Mouse (Mus musculus) limb, embryonic 15.5 days (tissue): ENCODE measurements at regions not wholly inside any gene's neighbourhood (a gene's known extent, or its start where the extent isn't known, plus 50 kb on each side); places are given as distances from the start of the nearest gene placed in this dataset.

Experiments
- ATAC-seq: fragments of 200-750 bp; cut with Nextera tagmentation; 2 replicates; pipeline ENCODE4 v1.8.0; 2017; ENCODE audit warnings: low read depth, moderate TSS enrichment; ENCODE audit not compliant: insufficient number of reproducible peaks, low FRiP score, low TSS enrichment
- H3K27ac ChIP-seq: fragments of 300-500 bp; sonication (generic); 2 replicates; pipeline ENCODE4 v1.5.1; 2015; ENCODE audit warnings: moderate library complexity, mild to moderate bottlenecking, inconsistent platforms
- H3K27me3 ChIP-seq: fragments of 300-500 bp; sonication (generic); 2 replicates; pipeline ENCODE4 v1.6.1; 2015; ENCODE audit warnings: inconsistent platforms
- H3K36me3 ChIP-seq: fragments of 300-500 bp; sonication (generic); 2 replicates; pipeline ENCODE4 v1.6.1; 2015; ENCODE audit warnings: inconsistent platforms
- H3K4me1 ChIP-seq: fragments of 300-500 bp; sonication (generic); 2 replicates; pipeline ENCODE4 v1.6.1; 2015; ENCODE audit warnings: inconsistent platforms
- H3K4me2 ChIP-seq: fragments of 300-500 bp; sonication (generic); 2 replicates; pipeline ENCODE4 v1.6.1; 2015; ENCODE audit warnings: mild to moderate bottlenecking, inconsistent platforms
- H3K4me3 ChIP-seq: fragments of 300-500 bp; sonication (generic); 2 replicates; pipeline ENCODE4 v1.5.1; 2015; ENCODE audit warnings: mild to moderate bottlenecking, inconsistent platforms
- H3K9ac ChIP-seq: fragments of 300-500 bp; sonication (generic); 2 replicates; pipeline ENCODE4 v1.6.1; 2015; ENCODE audit warnings: inconsistent platforms
- H3K9me3 ChIP-seq: fragments of 300-500 bp; sonication (generic); 2 replicates; pipeline ENCODE4 v1.6.1; 2016; ENCODE audit warnings: inconsistent platforms
- WGBS: fragments of 180-500 bp; shearing (Covaris S2); methylation state at CpG from one replicate; pipeline ENCODE4 v1.1.7; 2015; 5-methylcytosine and 5-hydroxymethylcytosine counted together

DNA sequence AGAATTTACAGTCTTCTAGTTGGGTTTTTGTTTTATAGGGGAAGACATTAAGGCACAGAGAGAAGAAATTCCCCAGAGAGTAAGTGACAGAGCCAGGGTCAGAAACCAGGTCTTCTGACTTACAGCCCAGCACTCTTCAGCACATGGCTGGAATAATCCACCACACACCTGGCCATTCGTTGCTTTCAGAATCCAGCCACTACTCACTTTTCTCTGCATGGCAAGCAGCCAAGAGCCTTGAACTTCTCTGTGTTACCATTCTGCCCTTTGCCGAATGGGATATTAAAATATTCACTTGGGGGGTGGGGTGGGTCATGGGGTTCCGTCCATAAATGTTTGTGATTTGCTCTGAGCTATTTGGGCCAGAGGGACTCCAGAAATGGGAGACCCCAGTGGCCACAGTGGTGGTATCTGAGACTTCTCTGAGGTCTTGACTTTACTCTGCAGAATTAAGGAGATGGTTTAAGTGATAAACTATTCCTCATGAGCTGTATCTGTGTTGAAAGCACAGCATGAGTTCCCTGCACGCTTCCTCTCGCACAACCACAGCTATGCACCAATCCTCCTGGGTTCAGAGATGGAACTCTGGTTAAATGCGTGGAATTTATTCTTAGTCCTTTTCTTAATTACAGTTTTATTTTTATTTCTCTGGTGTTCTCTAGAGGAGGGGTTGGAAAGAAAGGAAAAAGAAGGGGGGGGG, 488.9 kb upstream of the Tnc start:
- H3K27ac ChIP-seq = no peak overlapping the region
- 36% methylated on average over 6 of the region's 6 CpGs for WGBS
- no peak overlapping the region for H3K9ac ChIP-seq
- H3K4me3 ChIP-seq = no peak overlapping the region
- H3K4me2 ChIP-seq = no peak overlapping the region
- H3K9me3 ChIP-seq = no peaks in the 10 kb centered on the region
- H3K4me1 ChIP-seq = no peaks in the 10 kb centered on the region
- no peak for ATAC-seq
- H3K36me3 ChIP-seq = no peaks in the 10 kb centered on the region
- H3K27me3 ChIP-seq = no peaks in the 10 kb centered on the region

DNA sequence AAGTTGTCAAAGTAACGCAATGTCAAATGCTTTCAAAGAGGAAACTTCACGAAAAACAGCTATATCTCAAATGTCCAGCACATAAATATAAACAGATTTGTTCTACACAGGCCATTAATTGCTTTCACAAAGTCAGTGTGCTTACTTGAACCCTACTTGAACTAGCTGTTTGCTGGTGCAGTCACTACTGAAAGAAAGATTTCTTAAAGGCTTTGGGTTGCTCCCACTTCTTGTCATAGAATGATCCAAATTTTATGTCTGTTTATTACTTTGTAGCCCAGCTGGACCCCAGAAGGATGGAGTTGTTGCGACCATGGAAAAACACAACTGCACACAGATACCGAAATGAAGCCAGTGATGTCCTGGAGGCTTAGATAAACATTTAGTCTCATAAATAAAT, 491.2 kb upstream of the Tnc start:
- no peak for ATAC-seq
- H3K4me3 ChIP-seq = no peak overlapping the region
- no peak overlapping the region for H3K4me2 ChIP-seq
- H3K36me3 ChIP-seq = no peaks in the 10 kb centered on the region
- WGBS = 80% methylated on average over 4 of the region's 4 CpGs
- H3K27me3 ChIP-seq = no peaks in the 10 kb centered on the region
- no peak overlapping the region for H3K9ac ChIP-seq
- no peaks in the 10 kb centered on the region for H3K9me3 ChIP-seq
- H3K27ac ChIP-seq = no peak overlapping the region
- no peaks in the 10 kb centered on the region for H3K4me1 ChIP-seq

DNA sequence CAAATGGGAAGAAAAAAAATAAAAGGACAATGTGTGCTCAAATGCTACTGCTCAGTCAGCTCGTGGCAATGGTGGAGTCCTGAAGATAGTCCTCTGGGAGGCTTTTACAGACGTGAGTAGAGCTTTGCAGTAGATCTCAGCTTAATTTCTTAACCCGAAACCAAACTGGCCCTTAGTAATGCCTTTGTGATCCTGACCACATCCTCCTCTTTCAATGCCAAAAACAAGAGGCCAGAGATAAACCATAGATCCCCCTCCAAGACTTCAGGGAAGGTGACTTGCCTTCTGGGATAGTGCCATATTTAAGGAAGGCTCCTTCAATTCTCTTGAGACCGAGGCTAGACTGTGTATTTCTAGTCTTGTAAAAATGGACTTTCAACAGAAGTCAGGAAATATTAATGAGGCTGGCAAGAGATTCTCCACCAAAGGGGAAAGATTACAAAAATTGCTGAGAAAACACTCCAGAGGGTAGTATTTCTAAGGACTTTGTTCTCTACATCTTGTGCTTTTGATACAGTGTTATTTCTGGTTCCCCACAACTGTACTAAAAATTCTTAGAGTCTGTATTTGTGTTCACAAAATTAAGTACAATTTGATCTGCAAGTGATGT, 497.9 kb upstream of the Tnc start:
- H3K9ac ChIP-seq = no peak overlapping the region
- no peak overlapping the region for H3K4me2 ChIP-seq
- ATAC-seq = no peak
- no peaks in the 10 kb centered on the region for H3K36me3 ChIP-seq
- no peak overlapping the region for H3K27ac ChIP-seq
- no peaks in the 10 kb centered on the region for H3K27me3 ChIP-seq
- no peaks in the 10 kb centered on the region for H3K4me1 ChIP-seq
- H3K4me3 ChIP-seq = no peak overlapping the region
- no peaks in the 10 kb centered on the region for H3K9me3 ChIP-seq
- 73% methylated on average over 4 of the region's 4 CpGs for WGBS

DNA sequence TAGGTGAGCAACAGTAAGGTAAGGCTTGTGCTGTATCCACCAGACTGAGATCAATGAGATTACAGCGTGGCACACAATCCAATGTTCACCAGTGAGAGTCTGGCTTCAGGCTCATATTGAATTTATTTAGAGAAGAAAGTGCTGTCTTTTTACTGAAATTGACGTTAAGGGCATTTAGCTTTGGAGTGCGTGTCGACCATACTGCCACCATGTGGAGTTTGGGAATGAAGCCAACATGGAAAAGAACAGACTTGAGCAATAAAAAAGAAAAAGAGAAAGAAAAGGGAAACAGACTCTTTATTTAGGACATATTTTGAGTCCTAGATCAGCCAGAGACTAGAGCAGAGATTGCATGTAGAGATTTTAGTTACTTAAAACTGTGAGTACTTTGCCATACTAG, 499.6 kb upstream of the Tnc start:
- 35% methylated on average over 4 of the region's 4 CpGs for WGBS
- H3K36me3 ChIP-seq = no peaks in the 10 kb centered on the region
- no peaks in the 10 kb centered on the region for H3K27me3 ChIP-seq
- no peak overlapping the region for H3K27ac ChIP-seq
- no peaks in the 10 kb centered on the region for H3K4me1 ChIP-seq
- H3K9me3 ChIP-seq = no peaks in the 10 kb centered on the region
- ATAC-seq = no peak
- no peak overlapping the region for H3K4me2 ChIP-seq
- H3K9ac ChIP-seq = no peak overlapping the region
- no peak overlapping the region for H3K4me3 ChIP-seq

DNA sequence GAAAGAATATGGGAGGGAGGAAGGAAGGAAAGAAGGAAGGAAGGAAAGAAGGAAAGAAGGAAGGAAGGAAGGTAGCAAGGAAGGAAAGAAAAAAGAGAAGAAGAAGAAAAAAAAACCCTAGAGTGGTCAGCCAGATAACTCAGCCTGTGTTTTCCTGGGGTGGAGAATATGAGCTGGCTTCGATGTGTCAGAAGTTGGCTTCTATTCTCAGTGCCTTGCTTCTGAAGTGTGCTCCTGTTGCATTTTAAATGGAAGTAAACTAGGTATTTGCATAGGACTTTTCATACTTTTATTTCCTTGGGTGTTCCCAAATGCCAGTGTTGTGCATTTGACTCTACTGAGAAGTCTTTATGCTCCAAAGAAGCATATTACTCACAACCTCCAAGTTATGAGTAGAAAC, 515.7 kb upstream of the Tnc start:
- Histone ChIP-seq H3K9ac (no peak overlapping the region), H3K36me3 (no peaks in the 10 kb centered on the region), H3K27me3 (no peaks in the 10 kb centered on the region), H3K4me2 (no peak overlapping the region), H3K4me1 (no peaks in the 10 kb centered on the region), H3K9me3 (no peaks in the 10 kb centered on the region), H3K27ac (no peak overlapping the region), H3K4me3 (no peak overlapping the region)
- no peak for ATAC-seq
- 84% methylated on average over 1 of the region's 1 CpGs for WGBS

DNA sequence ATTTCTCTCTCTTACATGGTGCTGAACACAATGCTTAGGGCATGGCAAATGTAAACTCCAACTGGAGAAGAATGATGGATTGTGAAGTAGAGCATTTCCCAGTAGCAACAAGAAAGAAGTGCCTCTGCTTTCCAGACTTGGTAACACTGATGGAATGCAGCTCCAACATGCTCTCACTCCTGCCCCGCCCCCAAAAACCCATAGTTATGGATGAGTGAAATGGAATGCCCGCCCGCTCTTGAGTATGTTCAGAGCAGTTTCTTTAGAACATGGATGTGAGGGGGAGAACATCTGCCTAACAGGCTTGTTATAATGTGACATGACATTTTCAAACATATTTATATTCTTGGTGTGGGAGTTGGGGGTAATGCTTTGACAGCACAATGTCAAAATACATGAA, 517.2 kb upstream of the Tnc start:
- no peak overlapping the region for H3K9ac ChIP-seq
- no peak overlapping the region for H3K27ac ChIP-seq
- no peak for ATAC-seq
- no peaks in the 10 kb centered on the region for H3K4me1 ChIP-seq
- no peaks in the 10 kb centered on the region for H3K36me3 ChIP-seq
- no peak overlapping the region for H3K4me2 ChIP-seq
- H3K9me3 ChIP-seq = no peaks in the 10 kb centered on the region
- H3K4me3 ChIP-seq = no peak overlapping the region
- H3K27me3 ChIP-seq = no peaks in the 10 kb centered on the region
- 78% methylated on average over 3 of the region's 3 CpGs for WGBS

DNA sequence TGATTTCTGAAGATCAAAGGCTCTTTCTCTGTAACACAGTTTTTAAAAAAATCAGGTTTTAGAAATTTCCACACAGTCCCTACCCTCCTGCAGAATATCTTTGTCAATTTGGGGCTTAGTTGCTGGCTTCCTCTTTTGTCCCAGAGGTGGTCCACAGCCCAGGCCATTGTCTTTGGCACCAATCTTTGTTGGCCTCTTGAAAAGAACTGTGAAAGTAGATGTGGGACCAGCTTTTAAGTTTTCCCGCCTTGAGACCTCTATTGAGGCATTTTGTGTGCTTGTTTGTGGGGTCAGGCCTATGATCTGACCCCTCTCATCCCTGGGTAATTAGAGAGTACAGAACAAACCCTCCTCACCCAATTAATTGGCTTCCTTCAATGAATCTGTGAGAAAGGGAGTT, 523.9 kb upstream of the Tnc start:
- no peak overlapping the region for H3K4me2 ChIP-seq
- H3K4me1 ChIP-seq = no peaks in the 10 kb centered on the region
- H3K36me3 ChIP-seq = no peaks in the 10 kb centered on the region
- no peak overlapping the region for H3K27ac ChIP-seq
- 64% methylated on average over 1 of the region's 1 CpGs for WGBS
- H3K4me3 ChIP-seq = no peak overlapping the region
- H3K9ac ChIP-seq = no peak overlapping the region
- H3K27me3 ChIP-seq = no peaks in the 10 kb centered on the region
- no peak for ATAC-seq
- no peaks in the 10 kb centered on the region for H3K9me3 ChIP-seq

DNA sequence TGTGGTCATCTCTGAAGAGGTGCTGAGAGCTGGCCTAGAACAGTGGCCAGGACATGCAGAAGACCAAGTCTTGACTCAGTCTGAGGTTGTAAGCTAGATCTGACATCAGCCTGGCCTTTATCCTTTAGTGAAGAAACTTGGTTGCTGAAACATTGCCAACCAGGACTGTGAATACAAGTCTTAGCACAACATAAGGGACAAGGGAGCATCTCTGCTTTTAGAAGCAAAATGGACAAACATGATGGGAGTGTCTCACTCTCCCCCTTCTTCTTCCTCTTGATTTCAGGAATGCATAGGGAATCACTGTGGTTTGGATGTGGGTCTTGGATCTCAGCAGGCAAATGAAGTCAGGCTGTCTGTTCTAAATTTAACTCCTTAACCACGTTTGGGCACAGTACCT, 529.1 kb upstream of the Tnc start:
- no peaks in the 10 kb centered on the region for H3K27me3 ChIP-seq
- no peak for ATAC-seq
- H3K4me3 ChIP-seq = no peak overlapping the region
- no peaks in the 10 kb centered on the region for H3K9me3 ChIP-seq
- H3K9ac ChIP-seq = no peak overlapping the region
- 36% methylated on average over 1 of the region's 1 CpGs for WGBS
- H3K4me2 ChIP-seq = no peak overlapping the region
- H3K4me1 ChIP-seq = no peaks in the 10 kb centered on the region
- H3K27ac ChIP-seq = no peak overlapping the region
- H3K36me3 ChIP-seq = no peaks in the 10 kb centered on the region

DNA sequence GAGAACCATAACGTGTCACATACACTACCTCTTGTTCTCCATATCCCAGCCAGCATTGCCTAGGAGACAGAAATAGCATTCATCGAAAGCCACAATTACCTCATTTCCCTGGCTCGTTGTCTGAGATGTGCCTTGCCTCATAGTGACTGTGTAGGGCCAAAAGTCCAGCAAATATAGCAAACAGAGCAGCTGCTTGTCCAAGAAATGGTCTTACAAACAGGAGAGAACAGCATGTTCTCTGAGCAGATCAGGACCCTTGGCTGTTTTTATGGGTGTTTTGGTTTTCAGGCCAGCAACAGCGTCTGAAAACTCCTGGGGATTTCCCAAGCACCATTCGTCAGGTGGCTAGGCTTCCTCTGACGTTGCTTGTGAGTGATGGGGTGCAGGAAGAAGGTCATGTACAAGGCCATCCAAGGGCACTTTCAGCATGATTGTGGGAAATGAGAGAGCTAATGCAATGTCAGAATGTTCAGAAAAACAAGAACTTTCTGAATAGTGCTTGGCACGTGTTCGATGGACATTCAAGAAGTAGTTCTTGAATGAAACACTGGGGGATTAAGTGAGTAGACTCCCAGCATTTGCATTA, 528.9 kb upstream of the Pappa start:
- H3K4me3 ChIP-seq = no peak overlapping the region
- no peaks in the 10 kb centered on the region for H3K27me3 ChIP-seq
- no peak overlapping the region for H3K4me2 ChIP-seq
- H3K9ac ChIP-seq = no peak overlapping the region
- ATAC-seq = no peak
- H3K27ac ChIP-seq = no peak overlapping the region
- H3K9me3 ChIP-seq = no peaks in the 10 kb centered on the region
- 55% methylated on average over 8 of the region's 8 CpGs for WGBS
- no peaks in the 10 kb centered on the region for H3K4me1 ChIP-seq
- H3K36me3 ChIP-seq = no peaks in the 10 kb centered on the region

DNA sequence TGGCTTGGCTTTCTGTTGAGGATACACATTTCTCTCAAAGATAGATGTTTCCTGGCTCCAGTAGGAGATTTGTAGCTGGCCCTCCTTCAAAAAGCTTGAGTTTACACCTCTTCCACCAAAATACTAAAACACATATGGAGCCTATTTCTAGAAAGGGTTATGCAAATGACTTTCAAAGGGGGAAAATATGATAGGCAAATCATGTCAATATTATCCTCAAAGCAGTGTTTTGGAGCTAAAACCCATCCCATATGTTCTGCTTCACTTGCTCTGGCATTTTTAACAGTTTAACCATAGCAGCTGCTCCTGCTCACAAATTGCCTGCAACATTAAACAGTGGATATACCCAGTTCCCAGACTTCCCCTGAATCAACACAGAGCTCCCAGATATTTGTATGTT, 525.5 kb upstream of the Pappa start:
- Histone ChIP-seq H3K4me3 (no peak overlapping the region), H3K27me3 (no peaks in the 10 kb centered on the region), H3K4me1 (no peaks in the 10 kb centered on the region), H3K4me2 (no peak overlapping the region), H3K9ac (no peak overlapping the region), H3K9me3 (no peaks in the 10 kb centered on the region), H3K36me3 (no peaks in the 10 kb centered on the region), H3K27ac (no peak overlapping the region)
- ATAC-seq = no peak

DNA sequence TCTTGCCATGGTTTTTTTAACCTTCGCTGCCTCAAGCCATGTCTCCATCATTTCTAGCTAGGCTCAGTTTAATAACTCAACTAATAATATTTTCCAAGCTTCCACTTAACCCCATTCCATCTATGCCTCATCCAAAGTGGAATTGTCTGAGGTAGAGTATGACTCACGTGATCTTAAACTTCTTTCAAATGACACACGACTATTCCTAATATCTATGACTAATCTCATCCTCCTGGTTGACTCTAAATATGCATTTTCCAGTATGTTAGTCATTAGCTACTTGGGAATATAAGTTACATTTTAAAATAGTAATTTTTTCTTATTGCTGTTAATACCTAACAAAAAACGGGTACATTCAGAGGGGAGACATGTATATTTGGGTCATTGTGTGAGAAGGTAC, 524.8 kb upstream of the Pappa start:
- H3K4me2 ChIP-seq = no peak overlapping the region
- no peak for ATAC-seq
- no peaks in the 10 kb centered on the region for H3K27me3 ChIP-seq
- no peaks in the 10 kb centered on the region for H3K36me3 ChIP-seq
- H3K9ac ChIP-seq = no peak overlapping the region
- no peak overlapping the region for H3K4me3 ChIP-seq
- no peaks in the 10 kb centered on the region for H3K4me1 ChIP-seq
- 82% methylated on average over 4 of the region's 4 CpGs for WGBS
- H3K27ac ChIP-seq = no peak overlapping the region
- no peaks in the 10 kb centered on the region for H3K9me3 ChIP-seq

DNA sequence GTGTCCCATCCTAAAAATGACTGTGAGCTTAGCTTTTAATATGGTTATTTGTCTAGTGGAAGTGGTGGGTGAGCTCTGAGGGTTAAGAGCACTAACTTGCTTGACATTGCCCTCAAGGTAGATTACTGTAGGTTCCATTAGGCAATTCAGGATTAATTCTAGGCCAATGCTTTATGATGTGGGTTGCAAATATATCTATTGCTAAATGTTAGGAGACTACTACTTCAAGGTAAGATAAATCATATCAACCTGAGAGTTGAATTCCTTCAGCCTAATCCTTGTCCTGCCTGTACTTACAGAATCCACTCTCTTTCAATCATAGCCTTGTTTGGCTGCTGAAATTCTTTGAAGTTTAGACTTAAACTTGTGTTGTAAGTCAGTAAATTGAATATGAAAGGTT, 501.2 kb upstream of the Pappa start:
- H3K27me3 ChIP-seq = no peaks in the 10 kb centered on the region
- no peaks in the 10 kb centered on the region for H3K4me1 ChIP-seq
- H3K9me3 ChIP-seq = no peaks in the 10 kb centered on the region
- H3K9ac ChIP-seq = no peak overlapping the region
- no peak overlapping the region for H3K4me2 ChIP-seq
- no peaks in the 10 kb centered on the region for H3K36me3 ChIP-seq
- no peak overlapping the region for H3K4me3 ChIP-seq
- no peak for ATAC-seq
- H3K27ac ChIP-seq = no peak overlapping the region

DNA sequence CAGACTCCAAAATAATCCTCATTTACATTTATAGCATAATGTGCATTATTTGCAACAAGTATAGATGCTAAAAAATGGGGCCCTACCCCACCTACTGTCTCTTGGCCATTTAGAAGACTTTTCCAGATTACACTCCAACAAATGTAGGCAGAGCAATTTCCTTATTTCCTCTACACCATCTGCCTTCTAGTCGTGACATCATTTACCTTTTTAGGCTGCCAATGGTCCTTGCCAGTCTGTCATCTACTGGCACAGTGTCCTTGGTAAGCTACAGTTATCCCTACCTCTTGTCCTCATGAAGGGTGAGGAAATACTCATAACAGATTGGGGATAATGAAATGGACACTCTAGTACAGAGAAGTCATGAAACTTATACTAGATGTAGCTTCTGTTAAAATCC, 491.8 kb upstream of the Pappa start:
- Histone ChIP-seq H3K27me3 (no peaks in the 10 kb centered on the region), H3K36me3 (no peaks in the 10 kb centered on the region), H3K4me3 (no peak overlapping the region), H3K4me2 (no peak overlapping the region), H3K9ac (no peak overlapping the region), H3K4me1 (no peaks in the 10 kb centered on the region), H3K27ac (no peak overlapping the region), H3K9me3 (no peaks in the 10 kb centered on the region)
- ATAC-seq = no peak
- WGBS = 57% methylated on average over 1 of the region's 1 CpGs
